Mouse (Mus musculus) liver (tissue): ENCODE data around the gene Mid1.
"Not testable (repeated sequence)": the region's sequence is repeated elsewhere in the genome, so short reads cannot be mapped to it uniquely, and the experiment has no call there.

Source experiments
- DNase-seq: peaks from one replicate; pipeline ENCODE4 v3.0.0-alpha.2; 2020; ENCODE audit warnings: mixed read lengths

Mid1 gene

GRCm38 (mm10) chrX:170019954-170020689 is 335.1 kb downstream of the Mid1 start:
- not testable (repeated sequence) for DNase-seq

GRCm38 (mm10) chrX:170020690-170021050 is 335.7 kb downstream of the Mid1 start:
- DNase-seq: peak; percentile 55

- not testable (repeated sequence) for DNase-seq
Measured at GRCm38 (mm10) chrX:170021205-170021604, 336.2 kb downstream of the Mid1 start.

DNA sequence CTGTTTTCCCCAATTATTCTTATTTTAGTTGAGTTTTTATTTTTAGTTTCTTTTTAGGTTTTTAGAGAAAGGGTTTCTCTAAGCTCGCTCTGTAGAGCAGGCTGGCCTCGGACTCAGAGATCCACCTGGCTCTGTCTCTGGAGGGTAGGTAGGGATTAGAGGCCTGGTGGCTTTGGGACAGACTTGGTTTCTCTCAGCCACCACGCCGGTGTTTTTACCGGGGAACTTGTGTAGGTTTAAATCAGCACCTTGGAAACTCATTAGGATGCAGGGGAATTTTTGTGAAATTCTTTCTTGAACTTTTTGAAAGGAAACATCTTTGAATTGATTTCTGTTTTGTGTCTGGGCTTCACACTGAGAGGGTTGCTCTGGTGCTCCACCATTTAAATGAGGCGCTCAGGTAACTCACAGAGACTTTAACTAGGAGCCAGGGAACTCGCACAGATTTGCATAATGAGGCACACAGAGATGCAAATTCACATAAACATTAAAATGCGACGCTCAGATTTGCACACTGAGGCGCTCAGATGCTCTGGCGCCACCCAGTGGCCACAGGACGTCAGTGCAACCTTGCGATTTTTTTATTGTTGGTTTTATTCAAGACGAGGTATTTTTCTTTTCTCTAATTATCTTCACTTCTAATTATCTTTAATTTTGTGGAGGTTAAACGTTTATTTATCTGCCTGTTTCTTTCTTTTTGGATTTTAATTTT is 336.9 kb downstream of the Mid1 start:
- DNase-seq: not testable (repeated sequence)
